19 mouse cellular contexts compared by ENCODE assay signal in the genomic region with DNA sequence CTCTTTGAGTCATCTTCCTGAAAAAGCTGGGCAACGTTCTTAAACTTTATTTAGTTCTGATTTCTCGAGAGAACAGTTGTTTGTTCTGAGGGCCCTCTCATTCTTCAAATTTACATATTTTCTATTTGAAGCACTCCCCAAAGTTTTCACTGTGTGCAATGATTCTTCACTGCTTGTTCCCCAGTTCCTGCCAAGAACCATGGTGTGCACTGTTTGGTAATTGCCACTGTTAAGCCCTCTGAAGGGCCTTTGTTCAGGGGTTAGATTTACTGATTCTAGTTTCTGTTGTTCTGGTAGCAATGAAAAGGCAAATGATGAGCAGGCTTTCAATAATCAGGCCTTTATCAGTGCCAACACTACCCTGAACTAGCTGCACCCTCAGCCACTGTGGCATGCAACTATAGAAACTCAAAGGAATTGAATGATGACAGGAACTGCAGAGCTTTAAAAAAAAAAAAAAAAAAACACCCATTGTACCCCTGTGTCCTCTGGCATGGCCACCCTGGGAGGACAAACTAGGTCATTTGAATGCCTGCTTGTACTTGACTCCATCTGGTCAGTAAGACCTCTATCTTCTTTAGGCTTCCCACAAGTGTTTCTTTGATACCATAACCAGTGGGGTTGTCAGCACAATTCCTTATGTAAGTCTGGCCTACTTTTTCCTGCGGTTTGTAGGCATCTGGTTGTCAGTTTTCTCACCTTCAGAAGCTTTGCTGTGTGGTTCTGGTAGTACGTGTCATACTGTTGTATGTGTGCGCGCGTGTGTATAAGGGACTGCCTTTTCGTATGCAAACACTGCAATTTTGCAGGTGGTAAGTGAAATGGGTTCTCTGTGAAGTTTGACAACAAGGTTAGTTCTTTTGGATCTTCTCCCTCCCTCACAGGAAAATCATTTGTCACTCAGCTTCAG.
DNase-seq lines count a peak whose midpoint lies in the region; ATAC-seq and TF ChIP-seq lines count a peak whose summit lies in the region.
"Had no signal": no experiment of that assay in that cellular context is flagged by ENCODE, and none has a peak within 500 bp of the region (broad histone marks: within the 10 kb centered on the region; RNA-seq: fewer than 3 reads in every experiment).

No protein-coding gene starts in this region.

- intact Hi-C loops in left cerebral cortex, postnatal 4 days (cut with DNase I) = no loop called here

- no peaks in the 10 kb centered on the region for H3K36me3 ChIP-seq in midbrain, postnatal 0 days (ENCODE audit: insufficient read depth, low read length)
- no peaks in the 10 kb centered on the region for H3K36me3 ChIP-seq in midbrain, embryonic 16.5 days (ENCODE audit: control insufficient read depth, insufficient read depth, low read length)
- H3K36me3 ChIP-seq: forebrain, embryonic 12.5 days; hindbrain, embryonic 13.5 days; kidney, embryonic 15.5 days; limb, embryonic 12.5 days; liver, embryonic 13.5 days; midbrain, embryonic 13.5 days had no signal

- TF ChIP-seq CTCF in midbrain, postnatal 0 days (IDR thresholded peaks at IDR 0.05) = no peak

- no peak overlapping the region for H3K4me3 ChIP-seq in midbrain, postnatal 0 days (ENCODE audit: low read depth, low read length)
- H3K4me3 ChIP-seq in midbrain, embryonic 16.5 days (ENCODE audit: low read depth, low read length) = no peak overlapping the region
- H3K4me3 ChIP-seq: forebrain, embryonic 12.5 days; hindbrain, embryonic 13.5 days; kidney, embryonic 15.5 days; limb, embryonic 12.5 days; liver, embryonic 13.5 days; midbrain, embryonic 13.5 days had no signal

- H3K27me3 ChIP-seq in midbrain, postnatal 0 days (ENCODE audit: insufficient read depth, low read length) = no peaks in the 10 kb centered on the region
- no peaks in the 10 kb centered on the region for H3K27me3 ChIP-seq in midbrain, embryonic 16.5 days (ENCODE audit: control insufficient read depth, insufficient read depth, low read depth, low read length)
- H3K27me3 ChIP-seq: forebrain, embryonic 12.5 days; hindbrain, embryonic 13.5 days; kidney, embryonic 15.5 days; limb, embryonic 12.5 days; liver, embryonic 13.5 days; midbrain, embryonic 13.5 days had no signal

- H3K9me3 ChIP-seq in midbrain, postnatal 0 days (ENCODE audit: low read length) = no peaks in the 10 kb centered on the region
- no peaks in the 10 kb centered on the region for H3K9me3 ChIP-seq in midbrain, embryonic 16.5 days (replicated peaks; ENCODE audit: control insufficient read depth, low read length, poor library complexity, severe bottlenecking)
- H3K9me3 ChIP-seq: forebrain, embryonic 12.5 days; hindbrain, embryonic 13.5 days; kidney, embryonic 15.5 days; limb, embryonic 12.5 days; liver, embryonic 13.5 days; midbrain, embryonic 13.5 days had no signal

- H3K4me2 ChIP-seq in midbrain, postnatal 0 days (ENCODE audit: low read depth, low read length, poor library complexity, severe bottlenecking) = no peak overlapping the region
- H3K4me2 ChIP-seq in midbrain, embryonic 16.5 days (ENCODE audit: low read length) = no peak overlapping the region
- H3K4me2 ChIP-seq: forebrain, embryonic 12.5 days; hindbrain, embryonic 13.5 days; kidney, embryonic 15.5 days; limb, embryonic 12.5 days; liver, embryonic 13.5 days; midbrain, embryonic 13.5 days had no signal

- WGBS in midbrain, postnatal 0 days = 82% methylated on average over 8 of the region's 8 CpGs
- 79% methylated on average over 8 of the region's 8 CpGs for WGBS in midbrain, embryonic 16.5 days

- H3K27ac ChIP-seq in midbrain, postnatal 0 days (ENCODE audit: low read depth, low read length) = no peak overlapping the region
- H3K27ac ChIP-seq in midbrain, embryonic 16.5 days (ENCODE audit: low read length) = no peak overlapping the region
- H3K27ac ChIP-seq: forebrain, embryonic 12.5 days; hindbrain, embryonic 13.5 days; kidney, embryonic 15.5 days; limb, embryonic 12.5 days; liver, embryonic 13.5 days; midbrain, embryonic 13.5 days; stomach, postnatal 0 days had no signal

- no peak for DNase-seq in cerebellum, postnatal 4 days (ENCODE audit: low spot score in 2 of 2)
- peak; percentile 41 to 45 for DNase-seq in frontal cortex, postnatal 36 days (ENCODE audit: low spot score in 2 of 2)
- DNase-seq in frontal cortex, postnatal 14 days (ENCODE audit: low spot score in 2 of 2) = no peak
- peak; percentile 51 for DNase-seq in midbrain, postnatal 0 days (ENCODE audit: low spot score)
- DNase-seq in left cerebral cortex, postnatal 4 days = peak; percentile 2
- DNase-seq in spleen, postnatal 14 days (ENCODE audit: low spot score in 2 of 2) = no peak
- DNase-seq: gastrocnemius, postnatal 14 days; liver, embryonic 13.5 days; right cerebral cortex, postnatal 25 days; thymus, postnatal 36 days had no signal

- peak; percentile 43; the same call in 1 of the 2 replicates for ATAC-seq in cerebellum, adult (ENCODE audit: insufficient number of reproducible peaks, low FRiP score, low TSS enrichment)
- ATAC-seq in midbrain, postnatal 0 days (ENCODE audit: low FRiP score) = no peak
- ATAC-seq in midbrain, embryonic 16.5 days = no peak
- ATAC-seq: intestine, embryonic 16.5 days; midbrain, embryonic 13.5 days had no signal

- H3K9ac ChIP-seq in midbrain, postnatal 0 days (replicated peaks; ENCODE audit: low read length, poor library complexity, severe bottlenecking) = no peak overlapping the region
- H3K9ac ChIP-seq in midbrain, embryonic 16.5 days (ENCODE audit: low read depth, low read length) = no peak overlapping the region
- H3K9ac ChIP-seq: forebrain, embryonic 12.5 days; hindbrain, embryonic 13.5 days; kidney, embryonic 15.5 days; limb, embryonic 12.5 days; liver, embryonic 13.5 days; midbrain, embryonic 13.5 days had no signal

- H3K4me1 ChIP-seq in midbrain, postnatal 0 days (ENCODE audit: insufficient read depth, low read length) = no peaks in the 10 kb centered on the region
- no peaks in the 10 kb centered on the region for H3K4me1 ChIP-seq in midbrain, embryonic 16.5 days (ENCODE audit: control insufficient read depth, insufficient read depth, low read length)
- H3K4me1 ChIP-seq: forebrain, embryonic 12.5 days; kidney, embryonic 15.5 days; limb, embryonic 12.5 days; liver, embryonic 13.5 days had no signal

Comparison
In these comparisons a context has a peak if more than half of its experiments do, and no peak if none do; other contexts are left out.
1. DNase-seq: peak in frontal cortex, postnatal 36 days (2 of 2), midbrain, postnatal 0 days (single experiment) and left cerebral cortex, postnatal 4 days (single experiment); none in cerebellum, postnatal 4 days (0 of 2), frontal cortex, postnatal 14 days (0 of 2) and spleen, postnatal 14 days (0 of 2).